Mouse (Mus musculus) intestine, embryonic 16.5 days (tissue): ENCODE measurements around the gene Golga4. TPM values are rescaled to one million over a fixed set of nuclear protein-coding genes. Genes with fewer than 3 reads are reported as not detected.

Experiments
- ATAC-seq: fragments of 200-750 bp; cut with Nextera tagmentation; 2 replicates; pipeline ENCODE4 v1.8.0; 2017; ENCODE audit warnings: moderate TSS enrichment, moderate library complexity
- H3K27ac ChIP-seq: fragments of 300-500 bp; sonication (generic); 2 replicates; pipeline ENCODE4 v1.5.1; 2014; ENCODE audit warnings: mild to moderate bottlenecking, low read length
- H3K27me3 ChIP-seq: fragments of 300-500 bp; sonication (generic); replicated peaks from 2 replicates; pipeline ENCODE4 v1.6.1; 2014; ENCODE audit warnings: low read length, control low read depth, mixed read lengths; ENCODE audit not compliant: control insufficient read depth, insufficient read depth
- H3K36me3 ChIP-seq: fragments of 300-500 bp; sonication (generic); 2 replicates; pipeline ENCODE4 v1.6.1; 2014; ENCODE audit warnings: low read length, control low read depth; ENCODE audit not compliant: control insufficient read depth, insufficient read depth
- H3K4me1 ChIP-seq: fragments of 300-500 bp; sonication (generic); 2 replicates; pipeline ENCODE4 v1.6.1; 2014; ENCODE audit warnings: low read length, control low read depth, mixed read lengths; ENCODE audit not compliant: control insufficient read depth, insufficient read depth
- H3K4me2 ChIP-seq: fragments of 300-500 bp; sonication (generic); 2 replicates; pipeline ENCODE4 v1.6.1; 2014; ENCODE audit warnings: low read depth, low read length, control low read depth
- H3K4me3 ChIP-seq: fragments of 300-500 bp; sonication (generic); 2 replicates; pipeline ENCODE4 v1.5.1; 2014; ENCODE audit warnings: mild to moderate bottlenecking, low read length
- H3K9ac ChIP-seq: fragments of 300-500 bp; sonication (generic); 2 replicates; pipeline ENCODE4 v1.6.1; 2014; ENCODE audit warnings: low read depth, low read length
- H3K9me3 ChIP-seq: fragments of 300-500 bp; sonication (generic); 2 replicates; pipeline ENCODE4 v1.6.1; 2016; ENCODE audit warnings: low read length, control low read depth; ENCODE audit not compliant: control insufficient read depth
- WGBS: fragments of 180-500 bp; shearing (Covaris S2); extraction: QIAGEN DNeasy Blood & Tissue Kit; methylation state at CpG from one replicate; pipeline ENCODE4 v1.1.7; 2014; 5-methylcytosine and 5-hydroxymethylcytosine counted together
- polyA plus RNA-seq: library from polyadenylated mRNA; unstranded; fragments of >200 nt; fragmentation: Nextera tagmentation; extraction: Ambion mirVana; gene quantifications from 2 replicates; pipeline ENCODE4 v1.2.1, GENCODE M21; 2015

Gene Golga4
- polyA plus RNA-seq, result 52.2 and 54.0 TPM in 2 replicates

DNA sequence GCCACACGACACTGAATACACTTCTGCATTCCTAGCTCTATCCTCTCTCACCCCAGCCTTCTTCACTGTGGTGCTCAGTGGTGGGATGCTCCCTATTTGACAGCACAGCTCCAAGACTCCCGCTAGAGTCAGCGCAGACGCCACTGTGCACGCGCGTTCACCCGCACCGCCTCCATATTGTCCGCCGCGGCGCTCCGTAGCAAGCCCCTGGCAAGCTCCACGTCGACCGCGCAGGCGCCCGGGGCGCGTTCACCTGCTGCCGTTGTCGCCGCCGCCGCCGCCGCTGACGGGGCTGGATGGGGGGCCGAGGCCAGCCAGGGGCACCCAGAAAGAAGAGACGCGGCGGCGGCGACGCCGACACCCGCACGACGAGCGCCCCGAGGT lies at the start of gene Golga4:
TSS of gene Golga4 (plus strand) at position 248 of the 384 bp plus-strand sequence.
- peak within 1 kb of the TSS; percentile 90 for H3K4me3 ChIP-seq
- H3K27me3 ChIP-seq, result no peaks in the 10 kb centered on the region
- peak within 1 kb of the TSS; percentile 93 for H3K9ac ChIP-seq
- under 1% methylated on average over 37 of the region's 43 CpGs for WGBS
- H3K36me3 ChIP-seq, result no peaks in the 10 kb centered on the region
- peak within 1 kb of the TSS; percentile 82 for H3K27ac ChIP-seq
- H3K4me1 ChIP-seq, result peaks cover 33% of the 10 kb centered on the region
- H3K9me3 ChIP-seq, result no peaks in the 10 kb centered on the region
- peak; percentile 81 for ATAC-seq
- peak within 1 kb of the TSS; percentile 84 for H3K4me2 ChIP-seq

DNA sequence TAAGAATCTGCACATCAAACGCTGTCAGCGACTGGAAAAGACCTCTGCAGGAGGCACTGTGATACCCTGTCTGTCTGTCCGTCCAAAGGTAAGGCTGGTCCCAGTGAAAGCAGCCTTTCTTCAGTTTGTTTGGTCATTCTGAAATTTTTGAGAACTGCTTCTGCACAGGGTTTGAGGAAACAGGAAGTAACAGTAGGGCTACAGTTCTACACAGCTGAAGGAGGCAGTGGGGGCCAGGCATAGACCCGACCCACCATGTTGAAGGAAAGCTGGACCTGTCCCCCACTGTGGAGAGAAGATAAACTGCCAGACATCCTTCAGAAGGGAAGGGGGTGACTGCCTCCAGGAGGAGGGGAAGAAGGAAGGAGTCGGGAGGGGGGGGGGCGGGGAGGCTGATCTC lies 49.7 kb upstream of the Golga4 start:
- no peak overlapping the region for H3K4me3 ChIP-seq
- H3K4me1 ChIP-seq, result no peaks in the 10 kb centered on the region
- H3K27me3 ChIP-seq, result no peaks in the 10 kb centered on the region
- no peak for ATAC-seq
- no peak overlapping the region for H3K4me2 ChIP-seq
- no peaks in the 10 kb centered on the region for H3K9me3 ChIP-seq
- no peak overlapping the region for H3K9ac ChIP-seq
- no peaks in the 10 kb centered on the region for H3K36me3 ChIP-seq
- 34% methylated on average over 5 of the region's 6 CpGs for WGBS
- H3K27ac ChIP-seq, result no peak overlapping the region

DNA sequence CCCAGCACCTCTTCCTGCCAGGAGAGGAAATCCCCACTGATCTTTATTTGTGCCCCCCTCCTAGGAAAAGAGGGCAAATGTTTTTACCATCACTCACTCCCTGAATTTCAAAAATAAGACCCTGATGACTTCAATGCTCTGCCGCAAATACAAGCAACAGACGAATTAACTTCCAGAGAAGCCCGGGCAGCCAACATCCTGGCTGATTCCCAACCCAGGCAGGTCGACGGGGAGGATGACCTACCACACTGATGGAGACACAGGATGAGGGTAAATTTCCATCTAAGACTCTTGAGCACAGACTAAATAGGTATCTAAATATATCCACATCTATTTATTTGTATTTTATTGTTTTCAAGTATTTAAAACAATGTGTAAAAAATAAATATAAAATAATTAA lies 48.0 kb upstream of the Golga4 start:
- Histone ChIP-seq H3K9ac (no peak overlapping the region), H3K27me3 (no peaks in the 10 kb centered on the region), H3K9me3 (no peaks in the 10 kb centered on the region), H3K4me1 (no peaks in the 10 kb centered on the region), H3K36me3 (no peaks in the 10 kb centered on the region), H3K27ac (no peak overlapping the region), H3K4me2 (no peak overlapping the region), H3K4me3 (no peak overlapping the region)
- no peak for ATAC-seq
- WGBS, result 16% methylated on average over 5 of the region's 5 CpGs

DNA sequence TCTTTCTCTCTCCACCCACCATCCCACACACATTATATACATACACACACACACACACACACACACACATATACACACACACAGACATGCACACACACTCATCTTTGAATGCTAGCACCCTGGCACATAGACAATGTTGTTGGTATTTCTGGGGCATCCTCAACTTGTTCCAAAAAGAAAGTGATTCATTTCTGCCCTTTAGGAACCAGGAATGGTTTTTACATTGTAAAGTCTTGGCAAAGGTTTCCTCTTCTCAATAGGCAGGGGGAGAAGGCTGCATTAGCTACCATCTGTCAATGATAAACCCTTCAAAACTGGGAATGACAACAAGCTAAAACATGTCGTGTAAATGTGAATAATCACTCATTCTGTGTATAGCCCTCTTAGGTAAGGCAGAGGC lies 42.0 kb upstream of the Golga4 start:
- Histone ChIP-seq H3K27ac (no peak overlapping the region), H3K9ac (no peak overlapping the region), H3K9me3 (no peaks in the 10 kb centered on the region), H3K4me1 (no peaks in the 10 kb centered on the region), H3K27me3 (peaks cover 12% of the 10 kb centered on the region), H3K36me3 (no peaks in the 10 kb centered on the region), H3K4me2 (no peak overlapping the region), H3K4me3 (no peak overlapping the region)
- WGBS, result 62% methylated on average over 1 of the region's 1 CpGs
- ATAC-seq, result no peak

DNA sequence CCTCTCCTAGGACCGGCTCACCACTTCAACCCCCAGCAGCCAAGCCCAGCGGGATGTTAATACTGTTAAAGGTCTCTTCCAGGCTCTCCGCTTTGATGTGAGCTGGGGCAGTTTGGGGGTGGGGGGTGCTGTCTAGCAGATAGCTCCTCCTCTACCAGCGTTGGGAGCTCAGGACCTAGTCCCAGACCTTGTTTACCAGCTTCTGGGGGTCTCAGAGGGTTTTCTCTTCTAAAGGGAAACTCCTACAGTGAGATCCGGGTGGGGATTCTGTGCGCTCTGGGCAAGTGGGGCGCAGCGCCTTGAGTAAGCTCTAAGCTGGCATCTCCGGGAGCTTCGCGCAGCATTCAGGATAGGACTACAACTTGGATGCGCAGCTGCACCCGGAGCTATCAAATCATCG lies 37.8 kb upstream of the Golga4 start:
- Histone ChIP-seq H3K27ac (no peak overlapping the region), H3K9ac (no peak overlapping the region), H3K27me3 (peaks cover 36% of the 10 kb centered on the region), H3K9me3 (no peaks in the 10 kb centered on the region), H3K4me2 (no peak overlapping the region), H3K4me1 (no peaks in the 10 kb centered on the region), H3K36me3 (no peaks in the 10 kb centered on the region), H3K4me3 (no peak overlapping the region)
- 5% methylated on average over 14 of the region's 14 CpGs for WGBS
- no peak for ATAC-seq

DNA sequence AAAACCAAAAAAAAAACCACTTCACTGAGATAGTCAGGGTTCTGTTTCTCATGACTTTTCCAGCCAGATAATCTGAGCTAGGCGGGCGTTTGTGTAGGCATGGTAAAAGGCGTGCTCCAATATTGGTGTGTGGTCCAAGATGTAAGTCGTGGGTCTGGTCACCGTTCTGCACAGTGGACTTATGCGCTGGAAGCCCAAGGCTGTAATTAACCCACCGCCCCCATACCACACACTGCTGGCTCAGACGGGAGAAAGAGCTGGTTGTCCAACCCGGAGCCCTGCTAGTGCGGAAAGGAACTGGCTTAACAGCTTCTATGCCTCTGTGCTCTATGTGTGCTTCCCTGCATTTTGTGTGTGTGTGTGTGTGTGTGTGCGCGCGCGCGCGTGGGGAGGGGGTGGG lies 36.8 kb upstream of the Golga4 start:
- no peak for ATAC-seq
- no peak overlapping the region for H3K9ac ChIP-seq
- no peaks in the 10 kb centered on the region for H3K36me3 ChIP-seq
- H3K4me3 ChIP-seq, result no peak overlapping the region
- 16% methylated on average over 16 of the region's 16 CpGs for WGBS
- H3K4me2 ChIP-seq, result no peak overlapping the region
- H3K27ac ChIP-seq, result no peak overlapping the region
- no peaks in the 10 kb centered on the region for H3K4me1 ChIP-seq
- peaks cover 37% of the 10 kb centered on the region for H3K27me3 ChIP-seq
- H3K9me3 ChIP-seq, result no peaks in the 10 kb centered on the region

DNA sequence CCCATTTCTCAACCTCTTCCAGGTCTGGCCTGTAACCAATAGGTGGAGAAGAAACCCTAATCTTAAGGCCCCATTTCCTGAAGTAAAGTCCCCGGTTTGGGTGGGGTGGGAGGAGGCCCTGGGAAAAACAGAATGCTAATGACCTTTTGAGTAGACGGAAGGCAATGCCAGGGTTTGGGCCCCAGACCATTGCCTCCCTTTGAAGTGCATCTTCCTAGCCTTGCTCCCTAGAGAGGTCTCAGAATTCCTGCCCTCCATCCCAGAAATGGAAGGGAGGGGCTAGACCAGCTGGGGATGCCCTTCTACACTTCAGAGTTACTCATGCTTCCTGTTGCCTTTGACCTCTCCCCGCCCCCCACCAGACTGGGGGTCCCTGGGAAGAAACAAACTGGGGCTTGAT lies 34.8 kb upstream of the Golga4 start:
- 22% methylated on average over 3 of the region's 3 CpGs for WGBS
- Histone ChIP-seq H3K4me2 (no peak overlapping the region), H3K36me3 (no peaks in the 10 kb centered on the region), H3K4me3 (no peak overlapping the region), H3K9ac (no peak overlapping the region), H3K4me1 (no peaks in the 10 kb centered on the region), H3K9me3 (no peaks in the 10 kb centered on the region), H3K27ac (no peak overlapping the region), H3K27me3 (peaks cover 55% of the 10 kb centered on the region)
- ATAC-seq, result no peak

DNA sequence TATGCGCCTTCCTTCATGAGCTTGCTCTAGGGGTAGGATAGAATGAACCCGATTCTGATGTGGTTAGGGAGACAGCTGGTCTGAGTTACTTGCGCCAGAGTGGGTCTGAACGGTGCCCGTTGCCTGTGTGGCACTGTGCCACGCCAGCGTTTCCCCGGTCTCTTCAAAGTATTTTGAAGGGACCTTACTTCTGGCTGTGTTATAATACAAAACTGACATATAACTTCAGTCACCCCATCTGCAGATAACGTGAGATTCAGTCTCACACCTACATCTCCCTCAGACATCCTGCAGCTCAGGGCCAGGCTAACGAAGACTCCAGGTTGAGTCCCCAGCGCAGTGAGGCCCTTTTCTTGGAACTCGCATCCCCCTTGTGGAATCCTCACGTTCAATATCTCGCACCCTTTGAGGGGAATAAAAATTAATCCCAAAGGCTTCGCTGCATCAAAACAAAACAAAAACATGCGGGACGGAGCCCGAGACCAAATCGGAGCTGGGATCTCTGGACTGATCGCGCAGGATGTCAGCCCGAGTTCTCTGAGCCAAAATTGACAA lies 29.8 kb upstream of the Golga4 start:
- peak overlapping the region; percentile 79; the same call in 1 of the 2 replicates for H3K4me2 ChIP-seq
- H3K27me3 ChIP-seq, result peaks cover 68% of the 10 kb centered on the region
- no peaks in the 10 kb centered on the region for H3K36me3 ChIP-seq
- H3K9me3 ChIP-seq, result no peaks in the 10 kb centered on the region
- WGBS, result 2% methylated on average over 22 of the region's 22 CpGs
- peaks cover 29% of the 10 kb centered on the region for H3K4me1 ChIP-seq
- peak overlapping the region; percentile 47 for H3K4me3 ChIP-seq
- H3K27ac ChIP-seq, result no peak overlapping the region
- no peak overlapping the region for H3K9ac ChIP-seq
- no peak for ATAC-seq

DNA sequence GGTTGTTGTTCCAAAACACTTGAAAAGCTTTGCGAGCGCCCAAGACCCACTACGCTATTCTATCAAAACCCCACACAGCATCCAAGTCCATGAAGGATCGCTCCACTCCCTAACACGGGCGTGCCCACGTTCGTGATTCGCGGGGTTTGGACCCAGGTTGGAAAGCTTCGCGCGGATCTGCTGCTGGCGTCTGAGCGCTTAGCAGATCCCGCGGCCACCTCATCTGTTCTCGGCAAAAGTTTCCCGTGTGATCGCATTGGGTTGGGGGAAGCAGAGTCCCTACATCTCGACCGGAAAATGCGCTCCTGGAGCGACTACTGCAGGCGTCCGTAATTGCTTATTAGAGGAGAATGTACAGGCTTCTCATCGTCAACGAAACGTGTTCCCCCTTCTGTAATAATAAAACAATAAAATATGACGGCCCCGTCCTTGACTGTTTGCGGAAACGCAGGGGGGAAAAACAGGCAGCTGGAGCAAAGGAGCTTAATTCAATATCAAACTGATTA lies 29.2 kb upstream of the Golga4 start:
- H3K9me3 ChIP-seq, result no peaks in the 10 kb centered on the region
- H3K27ac ChIP-seq, result no peak overlapping the region
- WGBS, result under 1% methylated on average over 33 of the region's 33 CpGs
- H3K9ac ChIP-seq, result no peak overlapping the region
- H3K4me3 ChIP-seq, result peak overlapping the region; percentile 47
- no peaks in the 10 kb centered on the region for H3K36me3 ChIP-seq
- peak overlapping the region; percentile 79 for H3K4me2 ChIP-seq
- no peak for ATAC-seq
- peaks cover 29% of the 10 kb centered on the region for H3K4me1 ChIP-seq
- peaks cover 67% of the 10 kb centered on the region for H3K27me3 ChIP-seq
